Mouse (Mus musculus) midbrain, postnatal 0 days (tissue): Measurements from ENCODE around the gene Piezo1. TPM values are rescaled to one million over a fixed set of nuclear protein-coding genes. Genes with fewer than 3 reads are reported as not detected.

Experiments
- ATAC-seq: fragments of 200-750 bp; cut with Nextera tagmentation; 2 replicates; pipeline ENCODE4 v1.8.0; 2017; ENCODE audit warnings: moderate number of reproducible peaks, mild to moderate bottlenecking, moderate TSS enrichment, moderate library complexity; ENCODE audit not compliant: low FRiP score
- DNase-seq: peaks from one replicate; pipeline ENCODE4 v3.0.0-alpha.2; 2015; ENCODE audit warnings: low spot score
- H3K27ac ChIP-seq: fragments of 300-500 bp; sonication (generic); 2 replicates; pipeline ENCODE4 v1.5.1; 2014; ENCODE audit warnings: low read depth, mild to moderate bottlenecking, low read length, mixed read lengths
- H3K27me3 ChIP-seq: fragments of 300-500 bp; sonication (generic); 2 replicates; pipeline ENCODE4 v1.6.1; 2014; ENCODE audit warnings: low read length, control low read depth, mixed read lengths; ENCODE audit not compliant: insufficient read depth
- H3K36me3 ChIP-seq: fragments of 300-500 bp; sonication (generic); 2 replicates; pipeline ENCODE4 v1.6.1; 2014; ENCODE audit warnings: low read length, control low read depth, mixed read lengths; ENCODE audit not compliant: insufficient read depth
- H3K4me1 ChIP-seq: fragments of 300-500 bp; sonication (generic); 2 replicates; pipeline ENCODE4 v1.6.1; 2014; ENCODE audit warnings: mild to moderate bottlenecking, control low read depth, antibody characterized with exemption, low read length, mixed read lengths; ENCODE audit not compliant: insufficient read depth
- H3K4me2 ChIP-seq: fragments of 300-500 bp; sonication (generic); 2 replicates; pipeline ENCODE4 v1.6.1; 2014; ENCODE audit warnings: low read depth, mild to moderate bottlenecking, low read length, mixed read lengths; ENCODE audit not compliant: poor library complexity, severe bottlenecking
- H3K4me3 ChIP-seq: fragments of 300-500 bp; sonication (generic); 2 replicates; pipeline ENCODE4 v1.5.1; 2014; ENCODE audit warnings: low read depth, mild to moderate bottlenecking, low read length, moderate library complexity
- H3K9ac ChIP-seq: fragments of 300-500 bp; sonication (generic); replicated peaks from 2 replicates; pipeline ENCODE4 v1.6.1; 2014; ENCODE audit warnings: mild to moderate bottlenecking, low read length, moderate library complexity, mixed read lengths; ENCODE audit not compliant: poor library complexity, severe bottlenecking
- H3K9me3 ChIP-seq: fragments of 300-500 bp; sonication (generic); 2 replicates; pipeline ENCODE4 v1.6.1; 2016; ENCODE audit warnings: low read length, control low read depth
- CTCF ChIP-seq: IDR thresholded peaks from 2 replicates; pipeline ENCODE4 v1.5.1; 2016; ENCODE audit warnings: antibody characterized with exemption, mild to moderate bottlenecking
- WGBS: fragments of 180-500 bp; shearing (Covaris S2); extraction: QIAGEN DNeasy Blood & Tissue Kit; methylation state at CpG from one replicate; pipeline ENCODE4 v1.1.7; 2014; 5-methylcytosine and 5-hydroxymethylcytosine counted together
- polyA plus RNA-seq: library from polyadenylated mRNA; unstranded; fragments of >200 nt; fragmentation: Nextera tagmentation; extraction: Ambion mirVana; gene quantifications from 2 replicates; pipeline ENCODE4 v1.2.1, GENCODE M21; 2015
- total RNA-seq: library from RNA; depleted of rRNA; stranded (reverse); fragments of >200 nt; gene quantifications from 2 replicates; pipeline ENCODE4 v1.2.3, GENCODE M21; 2014

Gene Piezo1
- total and polyA plus RNA-seq, 2 experiments from 2014 or later: 1.8 to 10.8 TPM

GRCm38 (mm10) chr8:122569329-122569728 lies 18.2 kb upstream of the Piezo1 start:
- no peak for ATAC-seq
- Histone ChIP-seq H3K4me1 (peaks cover 15% of the 10 kb centered on the region), H3K4me3 (no peak overlapping the region), H3K9ac (no peak overlapping the region), H3K36me3 (0 out of 2 replicates have a peak, but pooled peaks cover 5% of the 10 kb centered on the region), H3K9me3 (no peaks in the 10 kb centered on the region), H3K27me3 (no peaks in the 10 kb centered on the region), H3K27ac (no peak overlapping the region), H3K4me2 (no peak overlapping the region)
- no peak for TF ChIP-seq CTCF
- no peak for DNase-seq
- 76% methylated on average over 9 of the region's 9 CpGs for WGBS

DNA sequence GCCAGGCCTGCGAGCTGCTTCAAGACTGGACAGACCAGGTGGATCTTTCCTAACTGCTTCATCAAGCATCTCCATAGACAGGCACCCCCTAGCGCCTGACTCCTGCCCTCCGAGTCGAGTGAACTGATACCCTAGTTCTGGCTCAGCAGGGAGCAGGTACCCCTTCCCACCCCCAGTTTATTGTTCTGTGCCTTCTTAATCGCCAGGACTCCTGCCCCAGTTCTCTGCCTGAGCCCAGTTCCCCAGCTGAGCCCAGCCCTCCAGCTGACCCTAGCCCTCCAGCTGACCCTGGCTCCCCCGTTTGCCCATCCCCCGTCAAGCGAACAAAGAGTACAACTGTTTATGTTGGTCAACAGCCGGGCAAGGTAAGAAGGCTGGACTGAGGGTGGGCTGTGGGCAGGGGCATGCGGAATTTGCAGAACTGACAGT lies 17.8 kb upstream of the Piezo1 start:
- Histone ChIP-seq H3K27ac (no peak overlapping the region), H3K9ac (no peak overlapping the region), H3K4me1 (peaks cover 15% of the 10 kb centered on the region), H3K4me2 (peak overlapping the region; percentile 91), H3K4me3 (no peak overlapping the region), H3K27me3 (no peaks in the 10 kb centered on the region), H3K9me3 (no peaks in the 10 kb centered on the region), H3K36me3 (0 out of 2 replicates have a peak, but pooled peaks cover 5% of the 10 kb centered on the region)
- 0 out of 2 replicates have a peak, but pooled peaks have one; percentile 14 for TF ChIP-seq CTCF
- ATAC-seq (no peak), DNase-seq (no peak)
- WGBS: 19% methylated on average over 10 of the region's 10 CpGs

DNA sequence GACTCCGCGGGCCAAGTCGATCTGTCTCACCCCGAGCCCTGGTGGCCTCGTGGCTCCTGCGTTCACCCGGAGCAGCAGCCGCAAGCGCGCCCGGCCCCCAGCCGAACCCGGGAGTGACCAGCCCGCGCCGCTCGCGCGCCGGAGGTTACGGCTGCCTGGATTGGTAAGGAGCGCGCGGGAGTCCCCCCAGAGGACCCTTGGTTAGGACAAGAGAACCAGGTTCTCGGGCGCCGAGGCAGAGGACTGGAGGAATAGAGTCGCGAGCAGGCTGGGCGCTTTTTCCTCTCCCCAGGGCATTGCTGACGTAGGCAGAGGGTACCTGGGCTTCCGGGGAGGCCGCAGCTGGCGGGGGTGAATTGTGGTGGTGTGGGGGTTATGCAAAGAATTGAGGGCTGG lies 17.0 kb upstream of the Piezo1 start:
- under 1% methylated on average over 30 of the region's 34 CpGs for WGBS
- Histone ChIP-seq H3K4me2 (peak overlapping the region; percentile 91), H3K9me3 (no peaks in the 10 kb centered on the region), H3K27me3 (no peaks in the 10 kb centered on the region), H3K9ac (peak overlapping the region; percentile 79), H3K4me1 (peaks cover 15% of the 10 kb centered on the region), H3K4me3 (peak overlapping the region; percentile 77), H3K36me3 (0 out of 2 replicates have a peak, but pooled peaks cover 5% of the 10 kb centered on the region), H3K27ac (peak overlapping the region; percentile 51)
- DNase-seq (peak; percentile 29), ATAC-seq (peak; percentile 31)
- TF ChIP-seq CTCF: no peak

DNA sequence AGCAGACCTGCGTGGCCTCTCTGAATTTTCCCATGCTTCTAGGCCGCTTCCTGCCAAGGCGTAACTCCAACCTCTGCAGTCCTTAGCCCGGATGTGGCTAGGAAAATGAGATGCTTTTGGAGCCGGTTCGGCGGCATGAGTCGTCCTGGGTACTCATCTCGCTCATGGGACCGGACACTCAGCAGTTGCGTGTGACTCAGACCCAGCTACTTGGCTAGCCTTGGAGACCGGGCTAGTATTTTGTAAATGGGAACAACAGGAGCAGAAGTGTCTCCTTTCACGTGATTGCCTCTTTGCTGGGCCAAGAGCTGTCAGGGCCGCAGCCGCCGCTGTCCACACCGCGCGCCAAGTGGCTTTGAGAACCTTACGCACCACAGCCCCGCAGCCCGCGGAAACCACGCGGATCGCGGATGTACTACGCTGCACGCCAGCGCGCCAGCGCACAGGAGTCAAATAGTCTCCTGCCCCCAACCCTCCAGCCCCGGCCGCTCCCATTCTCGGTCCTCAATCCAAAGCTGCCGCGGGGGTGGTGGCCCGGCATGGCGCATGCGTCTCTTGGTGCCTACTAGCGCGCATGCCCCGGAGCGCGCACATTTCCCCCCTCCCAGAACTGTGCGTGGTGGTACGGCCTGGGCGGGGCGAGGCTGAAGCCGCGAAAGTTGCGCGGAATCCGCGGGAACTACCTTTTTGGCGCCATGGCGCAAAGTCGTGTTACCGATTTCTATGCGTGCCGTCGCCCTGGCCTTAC lies 16.4 kb upstream of the Piezo1 start, which contains the start of gene Cdt1:
Cdt1 (plus strand) TSS at position 655 of the 748 bp plus-strand sequence.
- ATAC-seq: peak; percentile 96
- H3K27me3 ChIP-seq: no peaks in the 10 kb centered on the region
- WGBS: under 1% methylated on average over 62 of the region's 62 CpGs
- TF ChIP-seq CTCF: peak; percentile 1; the same call in 1 of the 2 replicates
- 0 out of 2 replicates have a peak, but pooled peaks cover 5% of the 10 kb centered on the region for H3K36me3 ChIP-seq
- no peaks in the 10 kb centered on the region for H3K9me3 ChIP-seq
- H3K4me3 ChIP-seq: peak within 1 kb of the TSS; percentile 77
- peaks cover 15% of the 10 kb centered on the region for H3K4me1 ChIP-seq
- peak within 1 kb of the TSS; percentile 87 for H3K27ac ChIP-seq
- DNase-seq: peak; percentile 97
- H3K9ac ChIP-seq: peak within 1 kb of the TSS; percentile 79
- H3K4me2 ChIP-seq: peak within 1 kb of the TSS; percentile 91

DNA sequence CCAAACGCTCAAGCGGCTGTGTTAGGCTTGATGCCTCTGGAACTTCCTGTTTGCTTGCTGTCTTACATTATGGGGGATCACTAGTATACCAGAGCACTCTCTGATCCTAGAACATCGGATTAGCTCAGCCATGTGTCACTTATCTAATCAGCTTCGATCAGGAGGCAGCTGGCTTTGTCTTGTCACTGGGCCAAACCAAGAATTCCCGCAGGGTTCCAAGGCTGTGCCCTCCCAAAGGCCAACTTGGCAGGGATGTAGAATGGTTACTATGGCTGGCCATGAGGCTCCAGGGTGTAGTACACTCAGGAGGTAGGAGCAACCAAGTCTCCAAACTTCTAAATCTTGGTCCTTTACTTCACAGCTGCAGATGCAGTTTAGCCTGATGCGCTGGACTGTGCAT lies 15.6 kb upstream of the Piezo1 start:
- Histone ChIP-seq H3K4me3 (peak overlapping the region; percentile 77), H3K27me3 (no peaks in the 10 kb centered on the region), H3K9ac (peak overlapping the region; percentile 73; the same call in 1 of the 2 replicates), H3K27ac (peak overlapping the region; percentile 87), H3K4me1 (peaks cover 15% of the 10 kb centered on the region), H3K36me3 (0 out of 2 replicates have a peak, but pooled peaks cover 5% of the 10 kb centered on the region), H3K4me2 (peak overlapping the region; percentile 91), H3K9me3 (no peaks in the 10 kb centered on the region)
- 18% methylated on average over 6 of the region's 6 CpGs for WGBS
- no peak for TF ChIP-seq CTCF
- ATAC-seq (0 out of 2 replicates have a peak, but pooled peaks have one; percentile 1), DNase-seq (peak; percentile 51)
